In the genomic region with DNA sequence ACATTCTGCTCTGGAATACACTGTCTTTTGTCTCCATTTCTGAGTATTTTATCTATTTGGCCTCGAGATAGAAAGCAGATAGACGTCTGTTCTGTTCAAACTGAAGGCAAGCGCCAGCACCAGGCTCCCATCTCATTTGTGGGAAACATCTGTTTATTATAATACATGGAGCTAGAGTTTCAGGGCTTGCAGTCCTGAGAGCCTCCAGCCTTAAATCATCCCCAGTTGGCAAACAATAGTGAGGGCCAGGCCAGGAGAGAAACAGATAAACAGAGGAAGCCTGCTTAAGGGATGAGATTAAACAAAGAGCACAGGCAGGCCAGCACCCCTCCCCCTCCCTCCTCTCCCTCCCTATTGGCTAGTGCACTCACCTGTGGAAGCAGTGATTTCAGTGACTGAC, we compare ENCODE assay signal across 9 mouse cellular contexts.
DNase-seq lines count a peak whose midpoint lies in the region; ATAC-seq and TF ChIP-seq lines count a peak whose summit lies in the region.
"Had no signal": no experiment of that assay in that cellular context is flagged by ENCODE, and none has a peak within 500 bp of the region (broad histone marks: within the 10 kb centered on the region; RNA-seq: fewer than 3 reads in every experiment).

No protein-coding gene starts in this region.

- H3K9ac ChIP-seq in hindbrain, embryonic 15.5 days: no peak overlapping the region
- no peak overlapping the region for H3K9ac ChIP-seq in hindbrain, postnatal 0 days (replicated peaks; ENCODE audit: low read length)
- no peak overlapping the region for H3K9ac ChIP-seq in midbrain, embryonic 11.5 days (ENCODE audit: low read length)
- H3K9ac ChIP-seq: liver, embryonic 14.5 days had no signal

- no peak overlapping the region for H3K4me2 ChIP-seq in hindbrain, embryonic 15.5 days
- H3K4me2 ChIP-seq in hindbrain, postnatal 0 days (ENCODE audit: low read depth, low read length): no peak overlapping the region
- no peak overlapping the region for H3K4me2 ChIP-seq in midbrain, embryonic 11.5 days

- H3K27ac ChIP-seq in hindbrain, embryonic 15.5 days (replicated peaks): peak overlapping the region; percentile 31; the same call in 1 of the 2 replicates
- H3K27ac ChIP-seq in hindbrain, postnatal 0 days: no peak overlapping the region
- no peak overlapping the region for H3K27ac ChIP-seq in midbrain, embryonic 11.5 days (ENCODE audit: low read depth, low read length)
- H3K27ac ChIP-seq: liver, embryonic 14.5 days had no signal

- no peak for DNase-seq in hindbrain, postnatal 0 days (ENCODE audit: low spot score)
- DNase-seq in MN1 (ENCODE audit: low spot score): peak; percentile 86
- DNase-seq in embryo, embryonic 11 days: peak; percentile 45
- peak; percentile 73 for DNase-seq in midbrain, embryonic 11.5 days (ENCODE audit: low spot score, missing footprints)
- DNase-seq in right cerebral cortex, postnatal 14 days: no peak
- no peak for DNase-seq in spleen, postnatal 4 days (ENCODE audit: low spot score in 2 of 2)
- no peak for DNase-seq in frontal cortex, postnatal 36 days (ENCODE audit: low spot score in 2 of 2)

- TF ChIP-seq CTCF in hindbrain, postnatal 0 days (IDR thresholded peaks at IDR 0.05; ENCODE audit: low read depth): no peak

- no peaks in the 10 kb centered on the region for H3K27me3 ChIP-seq in hindbrain, embryonic 15.5 days
- H3K27me3 ChIP-seq in hindbrain, postnatal 0 days (ENCODE audit: insufficient read depth, low read length): no peaks in the 10 kb centered on the region
- no peaks in the 10 kb centered on the region for H3K27me3 ChIP-seq in midbrain, embryonic 11.5 days (ENCODE audit: control insufficient read depth, insufficient read depth, low read length)

- 0 out of 2 replicates have a peak, but pooled peaks cover 4% of the 10 kb centered on the region for H3K4me1 ChIP-seq in hindbrain, embryonic 15.5 days (replicated peaks)
- no peaks in the 10 kb centered on the region for H3K4me1 ChIP-seq in hindbrain, postnatal 0 days (ENCODE audit: insufficient read depth, low read length)
- H3K4me1 ChIP-seq in midbrain, embryonic 11.5 days (ENCODE audit: control insufficient read depth, insufficient read depth, low read length): peaks cover 6% of the 10 kb centered on the region; the same call in 1 of the 2 replicates

- 42% methylated on average over 3 of the region's 3 CpGs for WGBS in hindbrain, embryonic 15.5 days
- 40% methylated on average over 3 of the region's 3 CpGs for WGBS in hindbrain, postnatal 0 days
- 15% methylated on average over 3 of the region's 3 CpGs for WGBS in midbrain, embryonic 11.5 days

- H3K36me3 ChIP-seq in hindbrain, embryonic 15.5 days: no peaks in the 10 kb centered on the region
- no peaks in the 10 kb centered on the region for H3K36me3 ChIP-seq in hindbrain, postnatal 0 days (ENCODE audit: insufficient read depth, low read length)
- H3K36me3 ChIP-seq in midbrain, embryonic 11.5 days (ENCODE audit: control insufficient read depth, insufficient read depth, low read length): no peaks in the 10 kb centered on the region

- no peaks in the 10 kb centered on the region for H3K9me3 ChIP-seq in hindbrain, embryonic 15.5 days
- H3K9me3 ChIP-seq in hindbrain, postnatal 0 days (ENCODE audit: low read length): no peaks in the 10 kb centered on the region
- H3K9me3 ChIP-seq in midbrain, embryonic 11.5 days (ENCODE audit: control insufficient read depth, low read length): no peaks in the 10 kb centered on the region

- no peak for ATAC-seq in hindbrain, embryonic 15.5 days (ENCODE audit: low FRiP score, low read depth)
- ATAC-seq in hindbrain, postnatal 0 days: no peak
- ATAC-seq in midbrain, embryonic 11.5 days (ENCODE audit: low FRiP score): peak; percentile 16; the same call in 1 of the 2 replicates

- H3K4me3 ChIP-seq in hindbrain, embryonic 15.5 days: no peak overlapping the region
- no peak overlapping the region for H3K4me3 ChIP-seq in hindbrain, postnatal 0 days (ENCODE audit: low read length)
- no peak overlapping the region for H3K4me3 ChIP-seq in midbrain, embryonic 11.5 days (ENCODE audit: low read depth, low read length)

Comparison
In these comparisons a context has a peak if more than half of its experiments do, and no peak if none do; other contexts are left out.
1. DNase-seq: peak in MN1 (single experiment), embryo, embryonic 11 days (single experiment) and midbrain, embryonic 11.5 days (single experiment); none in hindbrain, postnatal 0 days (single experiment), right cerebral cortex, postnatal 14 days (single experiment), spleen, postnatal 4 days (0 of 2) and frontal cortex, postnatal 36 days (0 of 2).